Mouse (Mus musculus) heart, postnatal 4 days (tissue): ENCODE measurements at regions not wholly inside any gene's neighbourhood (a gene's known extent, or its start where the extent isn't known, plus 50 kb on each side); places are given as distances from the start of the nearest gene placed in this dataset.

ENCODE experiments used
- DNase-seq: peaks from one replicate; pipeline ENCODE4 v3.0.0; 2021

DNA sequence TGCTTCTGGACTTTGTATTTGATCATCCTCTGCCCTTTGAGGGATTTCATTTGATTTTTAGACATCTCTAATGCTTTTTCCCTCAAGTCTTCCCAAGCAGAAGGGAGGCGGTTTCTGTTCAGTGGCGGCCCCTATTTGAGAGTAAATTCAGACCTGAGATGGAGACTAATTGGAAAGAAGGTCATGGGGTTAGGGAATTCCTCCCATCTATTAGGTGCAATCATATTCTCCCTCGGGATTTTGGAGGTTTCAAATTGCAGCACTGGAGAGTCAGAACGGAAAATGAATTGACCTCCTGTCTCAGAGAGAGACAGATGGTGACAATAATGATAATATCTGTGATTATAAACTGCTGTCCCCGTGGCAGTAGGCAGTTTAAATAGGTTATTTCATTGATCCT lies 285.6 kb downstream of the 1810013L24Rik start:
- no peak for DNase-seq

DNA sequence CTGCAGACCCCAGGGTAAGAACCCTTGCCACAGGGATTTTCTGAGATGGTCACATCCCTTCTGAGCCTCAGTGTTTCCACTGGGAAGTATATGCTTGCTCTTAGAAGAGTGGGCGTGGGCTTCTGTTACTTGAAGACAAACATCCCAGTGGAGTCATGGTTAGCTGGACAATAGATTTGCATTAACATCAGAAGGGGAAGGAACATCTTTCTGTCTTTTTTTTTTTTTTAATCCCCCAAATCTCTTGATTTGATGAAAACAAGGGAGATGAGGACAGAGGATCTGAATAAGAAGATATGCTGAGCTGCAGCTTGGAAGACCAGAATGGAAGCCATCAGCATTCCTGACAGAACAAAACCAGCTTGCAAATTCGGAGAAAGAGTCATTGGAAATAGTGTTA lies 291.7 kb downstream of the 1810013L24Rik start:
- no peak for DNase-seq

DNA sequence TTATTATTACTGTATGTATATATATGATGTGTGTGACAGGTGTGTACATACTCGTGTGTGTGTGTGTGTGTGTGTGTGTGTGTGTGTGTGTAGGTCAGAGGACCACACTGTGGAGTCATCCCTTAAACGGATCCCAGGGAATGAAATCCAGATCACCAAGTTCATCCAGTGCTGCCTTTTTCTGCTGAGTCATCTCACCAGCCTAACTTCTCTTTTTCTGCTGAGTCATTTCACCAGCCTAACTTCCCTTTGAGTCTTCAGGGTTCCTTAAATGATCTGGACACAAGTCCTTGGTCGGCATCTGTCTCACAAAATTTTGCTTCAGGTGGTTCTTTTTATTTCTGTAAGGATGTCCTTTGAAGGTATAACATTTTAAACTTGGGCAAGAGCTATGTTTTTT lies 302.2 kb downstream of the 1810013L24Rik start:
- DNase-seq = no peak

DNA sequence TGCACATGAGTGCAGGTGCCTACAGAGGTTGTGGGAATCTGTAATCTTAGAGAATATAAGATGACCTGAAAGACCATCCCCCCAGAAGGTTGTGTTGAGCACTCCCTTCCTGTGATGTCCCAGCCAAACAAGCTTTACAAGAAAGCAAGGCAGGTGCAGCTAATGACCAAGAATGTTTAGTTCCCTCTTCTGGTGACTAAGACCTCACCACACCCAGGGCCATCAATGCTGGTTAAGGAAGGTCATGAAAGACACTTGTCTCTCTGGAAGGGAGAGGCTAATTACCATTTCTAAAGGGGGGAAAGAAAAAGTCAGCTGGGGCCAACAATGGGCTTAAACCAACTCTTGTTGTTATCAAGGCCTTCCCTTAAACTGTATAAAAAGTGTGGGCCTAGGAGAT lies 302.9 kb downstream of the 1810013L24Rik start:
- DNase-seq = no peak

DNA sequence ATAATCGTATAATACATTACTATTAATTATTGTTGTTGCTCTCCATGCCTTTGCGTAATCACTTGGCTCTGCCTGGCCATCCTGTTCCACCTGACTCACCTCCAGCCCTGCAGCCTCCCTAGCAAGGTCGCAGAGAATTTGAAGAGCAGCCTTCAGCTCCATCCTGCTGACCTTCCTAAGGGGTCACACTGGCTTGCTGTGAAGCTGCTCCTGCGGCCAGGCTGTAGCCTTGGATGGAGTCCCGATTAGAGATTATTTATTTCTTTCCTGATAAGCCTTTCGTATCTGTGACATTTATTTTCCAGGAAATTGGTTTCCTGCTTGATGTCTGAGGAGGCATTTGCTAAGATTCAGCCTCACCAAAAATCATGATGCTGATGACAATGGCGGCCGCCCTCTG lies 305.5 kb downstream of the 1810013L24Rik start:
- DNase-seq = no peak

DNA sequence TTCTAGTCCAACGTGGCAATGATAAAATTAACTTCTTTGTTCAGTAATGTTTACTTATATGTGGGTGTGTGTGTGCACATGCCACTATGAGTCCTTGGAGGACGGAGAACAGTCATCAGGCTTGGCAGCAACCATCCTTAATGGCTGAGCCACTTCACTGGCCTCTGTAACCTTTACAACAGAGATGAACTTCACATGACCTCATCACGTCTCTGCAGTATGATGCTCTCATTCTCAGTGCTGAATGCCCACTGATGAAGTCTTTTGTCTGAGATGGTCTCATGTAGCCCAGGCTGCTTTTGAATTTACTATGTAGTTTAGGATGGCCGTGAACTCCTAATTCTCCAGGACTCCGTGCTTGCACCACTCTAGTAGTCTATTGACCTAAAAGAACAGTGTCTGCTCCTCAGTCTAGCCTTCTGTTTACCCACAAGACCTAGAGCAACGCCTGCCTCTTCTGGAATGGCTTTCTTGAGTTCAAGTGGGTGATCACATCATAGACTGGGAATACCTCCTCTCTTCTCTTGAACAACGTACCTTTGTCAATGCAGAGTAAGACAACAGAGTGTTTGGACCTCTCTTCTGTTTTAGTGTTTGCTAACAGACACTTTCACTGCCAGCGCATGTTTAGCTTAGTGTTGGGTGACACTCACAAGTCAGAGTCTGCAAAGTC lies 308.8 kb downstream of the 1810013L24Rik start:
- DNase-seq = no peak

DNA sequence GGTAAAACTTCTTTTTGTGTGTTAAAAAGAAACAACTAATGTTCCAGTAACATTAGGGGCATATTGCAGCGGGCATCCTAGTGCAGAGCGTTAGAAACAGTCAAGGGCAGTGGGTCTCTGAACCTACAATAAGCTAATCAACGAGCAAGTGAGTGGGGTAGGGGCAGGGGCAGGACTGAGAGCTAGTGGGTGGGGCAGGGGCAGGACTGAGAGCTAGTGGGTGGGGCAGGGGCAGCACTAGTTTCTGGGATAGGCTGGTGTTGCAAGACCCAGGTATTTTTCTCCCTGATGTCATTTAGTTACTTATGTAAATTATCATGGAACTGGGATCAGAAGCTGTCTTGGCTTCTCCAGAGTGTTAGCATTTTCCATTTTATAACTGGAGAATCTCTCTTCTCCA lies 309.5 kb downstream of the 1810013L24Rik start:
- no peak for DNase-seq

DNA sequence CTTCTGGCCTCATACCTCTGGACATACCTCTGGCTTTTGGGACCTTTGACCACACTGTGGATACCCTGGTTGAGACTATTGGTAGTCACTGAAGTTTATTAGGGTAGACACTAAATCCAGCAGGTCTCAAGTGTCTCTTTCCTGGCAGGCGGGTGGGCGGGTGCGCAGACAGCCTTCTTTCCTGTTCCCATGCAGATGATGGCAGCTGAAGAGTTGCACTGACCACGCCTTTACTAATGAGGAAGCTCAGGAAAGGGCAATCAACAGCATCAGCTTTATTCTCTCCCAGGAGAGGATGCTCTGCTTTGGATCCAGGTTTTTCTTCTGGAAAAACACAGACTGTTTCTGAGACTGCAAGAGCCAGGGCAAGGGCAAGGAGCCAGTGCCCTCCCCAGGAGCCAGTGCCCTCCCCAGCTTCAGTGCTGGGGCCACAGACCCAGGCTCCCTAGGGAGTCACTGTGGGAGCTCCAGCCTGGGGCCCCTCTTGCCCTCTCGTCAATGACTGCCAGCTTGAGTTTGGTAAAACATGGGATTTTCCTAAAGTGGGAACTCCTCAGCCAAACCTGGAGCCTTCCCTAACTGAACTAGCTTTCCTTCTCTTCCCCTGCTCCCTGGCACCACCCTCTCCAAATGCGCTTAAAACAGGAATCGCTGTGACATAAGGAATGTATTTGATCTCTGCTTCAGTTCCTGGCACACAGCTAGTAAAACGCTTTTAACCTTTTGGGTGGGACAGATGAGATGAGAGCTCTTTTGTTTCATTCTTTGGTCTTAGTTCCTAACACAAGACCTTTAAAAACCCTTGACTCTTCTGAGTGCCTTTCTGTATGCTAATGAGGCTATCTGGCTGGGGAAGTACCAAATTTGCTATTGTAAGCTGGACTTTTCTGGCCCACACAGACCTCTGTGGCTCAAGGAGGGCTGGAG lies 319.6 kb downstream of the 1810013L24Rik start:
- no peak for DNase-seq

DNA sequence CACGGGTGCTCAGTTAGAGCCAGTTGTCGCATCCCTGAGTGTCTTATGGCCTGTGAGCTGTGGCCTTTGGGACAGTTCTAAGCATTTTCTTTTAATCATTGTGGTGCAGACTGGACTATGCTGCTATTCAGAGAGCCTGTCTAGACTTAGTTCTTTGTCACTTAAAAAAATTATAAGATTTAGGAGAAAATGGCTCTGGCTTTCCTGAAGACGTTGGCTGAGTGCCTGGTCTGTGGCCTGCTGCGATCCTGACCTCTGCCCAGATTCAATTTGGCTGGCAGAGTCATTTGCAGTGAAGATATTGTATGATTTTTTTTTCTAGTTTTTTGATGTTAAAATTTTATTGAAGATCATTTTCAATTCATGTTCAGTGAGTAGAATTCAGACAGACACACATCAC lies 322.0 kb downstream of the 1810013L24Rik start:
- DNase-seq = no peak

DNA sequence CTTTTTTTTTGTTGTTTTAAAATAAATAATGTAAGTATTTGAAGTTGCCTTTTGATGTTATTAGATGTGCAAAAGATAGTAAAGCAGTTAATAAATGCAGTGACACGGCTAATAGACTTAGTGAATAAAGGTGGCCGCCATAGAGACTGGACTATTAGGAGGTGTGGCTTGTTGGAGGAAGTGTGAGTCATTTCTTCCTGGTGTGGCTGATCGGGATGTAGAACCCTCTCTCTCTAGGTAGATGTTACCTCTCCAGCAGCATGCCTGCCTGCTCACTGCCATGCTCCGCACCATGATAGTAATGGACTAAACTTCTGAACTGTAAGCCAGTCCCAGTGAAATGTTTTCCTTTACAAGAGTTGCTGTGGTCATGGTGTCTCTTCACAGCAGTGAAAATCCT lies 323.6 kb downstream of the 1810013L24Rik start:
- DNase-seq = no peak

DNA sequence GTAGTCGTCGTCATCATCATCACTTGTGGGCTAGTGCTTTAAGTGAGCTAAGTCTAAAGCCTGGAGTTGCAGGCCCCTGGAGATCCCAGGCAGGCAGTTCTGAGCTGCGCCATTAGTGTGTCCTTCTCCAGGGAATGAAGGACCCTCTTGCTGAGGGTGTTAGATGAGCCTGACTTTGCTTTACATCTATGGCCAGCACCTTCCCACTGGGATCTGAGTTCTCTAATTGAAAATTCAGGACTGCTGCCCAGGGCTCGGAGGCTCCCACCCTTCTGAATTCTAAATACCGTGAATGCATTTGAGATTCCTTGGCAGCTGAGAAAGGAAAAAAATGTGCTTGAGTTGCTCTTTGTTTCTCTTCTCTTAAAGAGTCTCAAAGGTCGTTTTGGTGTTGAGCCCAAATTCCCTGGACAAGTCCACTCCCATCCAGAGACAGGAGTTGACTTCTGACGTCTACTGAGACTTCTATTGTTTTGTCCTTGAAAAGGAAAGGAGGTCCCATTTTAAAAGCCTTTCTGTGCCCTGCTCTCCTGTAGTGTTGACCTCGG lies 335.9 kb downstream of the 1810013L24Rik start:
- DNase-seq = no peak

DNA sequence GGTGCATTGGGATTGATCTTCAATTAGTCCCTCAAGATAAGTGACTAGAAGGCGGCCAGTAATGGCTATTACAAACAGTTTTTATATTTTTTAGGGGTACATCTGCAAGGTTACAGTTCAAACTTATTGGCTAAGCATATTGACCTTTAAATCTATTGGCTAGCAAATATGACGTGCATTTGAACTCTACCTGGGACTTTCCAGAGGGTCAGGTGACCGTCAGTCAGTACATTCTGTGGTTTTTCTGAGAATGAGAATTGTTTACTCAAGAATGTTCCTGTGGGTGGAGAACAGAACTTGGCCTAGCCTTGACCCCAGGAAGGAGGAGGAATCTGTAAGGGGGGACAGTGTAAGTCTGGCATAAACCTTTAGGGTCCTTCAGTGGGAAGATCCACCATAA lies 346.5 kb downstream of the 1810013L24Rik start:
- no peak for DNase-seq

DNA sequence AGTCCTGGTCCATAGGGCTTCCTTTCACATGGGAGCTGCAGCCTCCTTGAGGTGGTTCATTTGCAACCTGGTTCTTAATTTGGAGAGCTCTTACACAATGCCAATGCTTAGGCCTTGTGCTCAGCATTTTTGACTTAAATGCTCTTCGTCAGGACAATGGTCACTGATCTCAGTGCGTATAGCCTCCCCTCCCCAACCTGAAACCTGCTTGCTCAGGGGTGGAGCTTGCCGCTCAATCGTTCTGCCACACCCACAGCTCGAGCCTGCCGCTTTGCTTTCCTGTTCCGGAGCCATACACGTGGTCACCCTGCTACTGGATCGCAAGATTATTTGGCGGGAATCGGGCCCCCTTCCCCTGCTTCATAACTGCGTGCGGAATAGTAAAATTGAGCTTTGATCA lies 365.9 kb downstream of the 1810013L24Rik start:
- no peak for DNase-seq

DNA sequence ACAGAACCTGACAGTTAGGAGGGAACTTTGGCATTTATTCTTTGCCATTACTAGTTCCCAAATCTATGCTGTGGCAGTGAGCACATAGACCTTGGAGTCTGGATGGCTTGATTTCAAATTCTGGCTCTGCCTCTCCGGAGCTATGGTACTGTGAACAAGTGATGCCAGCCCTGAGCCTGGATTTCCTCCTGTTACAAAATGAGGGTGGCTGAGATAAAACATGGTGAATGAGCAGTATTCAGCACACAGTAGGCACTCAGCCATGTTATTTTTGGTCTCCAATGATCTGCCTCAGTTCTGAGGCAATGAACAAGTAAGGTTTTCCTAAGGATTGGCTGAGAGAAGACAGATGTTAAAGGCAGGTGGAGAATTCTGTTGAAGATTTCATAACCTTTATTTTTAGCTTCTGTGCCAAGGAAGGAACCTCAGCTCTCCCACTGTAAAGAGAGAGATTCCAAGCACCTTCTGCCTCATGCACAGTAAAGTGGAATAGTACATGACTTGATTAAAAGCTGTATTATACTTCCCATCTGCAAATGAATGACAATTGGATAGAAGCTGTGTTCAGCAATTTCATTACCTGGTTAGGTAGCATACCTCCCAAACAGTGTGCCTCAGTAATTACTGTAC lies 369.1 kb downstream of the 1810013L24Rik start:
- no peak for DNase-seq

DNA sequence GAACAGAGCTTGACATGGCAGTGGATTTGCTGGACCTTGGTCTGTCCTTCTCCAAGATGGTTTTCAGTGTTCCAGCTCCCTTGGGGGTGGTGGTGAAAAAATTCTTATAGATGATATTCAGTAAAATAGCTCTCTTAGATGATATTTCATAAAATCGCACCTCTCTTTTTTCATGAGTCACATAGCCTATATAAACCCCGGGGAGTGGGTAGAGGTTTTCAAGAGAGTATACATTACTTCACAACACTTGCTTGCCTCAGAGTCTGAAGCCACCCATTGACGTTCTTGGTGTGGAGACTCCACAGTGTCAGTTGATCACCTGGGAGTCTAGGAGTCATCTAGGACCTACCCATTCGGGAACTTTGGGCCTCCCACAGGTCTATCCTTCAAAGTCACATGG lies 378.7 kb downstream of the 1810013L24Rik start:
- DNase-seq = no peak

DNA sequence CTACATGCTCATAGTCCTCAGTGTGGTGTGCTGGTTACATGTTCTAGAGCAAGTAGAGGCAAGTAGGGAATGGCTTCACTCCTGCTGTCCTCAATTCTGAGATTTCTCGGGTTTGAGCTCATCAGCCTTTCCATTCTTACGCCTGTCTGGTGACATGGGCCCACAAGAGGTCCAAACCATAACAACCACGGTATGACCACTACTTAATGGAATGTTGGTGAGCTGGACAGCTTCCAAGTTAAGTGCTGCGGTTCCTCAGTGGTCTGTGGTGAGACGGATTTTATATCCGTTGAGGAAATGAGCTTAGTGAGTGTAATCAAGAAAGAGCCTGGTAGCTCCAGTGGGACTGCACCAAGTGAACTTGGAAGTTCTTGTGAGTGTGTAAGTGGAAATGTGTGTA lies 381.6 kb downstream of the 1810013L24Rik start:
- DNase-seq = no peak

DNA sequence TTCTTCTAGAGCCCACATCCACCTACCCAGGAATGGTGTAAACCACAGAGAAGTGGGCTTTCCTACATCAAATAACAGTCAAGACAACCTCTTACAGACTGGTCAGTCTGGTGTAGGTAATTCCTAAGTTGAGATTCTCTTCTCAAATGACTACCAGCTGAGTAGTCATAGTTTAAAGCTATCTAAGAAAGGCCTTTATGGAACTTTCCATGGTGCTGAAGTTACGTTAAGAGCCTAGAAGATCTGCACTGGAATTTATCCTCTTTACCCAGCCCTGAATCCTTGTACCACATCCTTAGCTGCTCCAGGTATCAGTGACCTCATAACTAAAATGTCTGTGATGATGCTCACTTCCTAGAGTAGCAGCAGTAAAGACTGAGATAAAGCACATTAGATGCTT lies 385.2 kb downstream of the 1810013L24Rik start:
- no peak for DNase-seq

DNA sequence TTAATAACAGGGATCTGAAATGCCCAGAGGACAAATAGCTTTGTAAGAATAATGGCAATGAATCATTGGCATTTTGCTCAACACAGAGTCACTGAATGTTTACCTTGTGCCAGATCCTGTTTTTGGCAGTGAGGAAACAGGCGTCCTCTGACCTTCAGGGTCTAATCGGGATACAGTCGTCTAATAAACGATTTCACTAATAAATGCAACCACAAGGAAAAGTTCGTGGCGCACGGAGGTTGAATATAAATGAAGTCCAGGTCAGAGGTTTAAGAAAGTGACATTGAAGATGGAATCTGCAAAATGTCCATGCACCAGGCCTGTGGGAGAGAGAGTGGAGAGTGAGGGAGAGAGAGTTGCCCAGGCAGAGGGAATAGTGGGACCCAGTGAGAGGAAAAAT lies 387.5 kb downstream of the 1810013L24Rik start:
- no peak for DNase-seq

DNA sequence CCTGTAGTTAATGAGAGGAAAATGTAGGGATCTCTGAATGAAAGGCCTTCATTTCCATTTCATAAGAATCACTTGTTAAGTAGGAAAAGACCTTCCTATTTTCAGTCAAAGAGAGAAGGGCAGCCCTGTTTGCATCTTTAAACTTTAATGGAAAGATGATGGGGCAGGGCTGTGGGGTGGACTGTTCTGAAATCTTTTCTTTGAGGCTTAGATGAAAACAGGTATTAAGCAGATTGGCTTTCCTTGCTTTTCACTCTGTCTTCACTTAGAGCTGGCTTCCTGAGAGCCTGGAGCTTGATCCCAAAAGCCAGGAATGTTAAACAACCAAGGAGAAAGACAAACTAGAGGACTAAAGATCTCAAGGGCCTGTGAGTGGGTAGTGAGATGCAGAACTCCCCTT lies 400.3 kb downstream of the 1810013L24Rik start:
- DNase-seq = no peak

DNA sequence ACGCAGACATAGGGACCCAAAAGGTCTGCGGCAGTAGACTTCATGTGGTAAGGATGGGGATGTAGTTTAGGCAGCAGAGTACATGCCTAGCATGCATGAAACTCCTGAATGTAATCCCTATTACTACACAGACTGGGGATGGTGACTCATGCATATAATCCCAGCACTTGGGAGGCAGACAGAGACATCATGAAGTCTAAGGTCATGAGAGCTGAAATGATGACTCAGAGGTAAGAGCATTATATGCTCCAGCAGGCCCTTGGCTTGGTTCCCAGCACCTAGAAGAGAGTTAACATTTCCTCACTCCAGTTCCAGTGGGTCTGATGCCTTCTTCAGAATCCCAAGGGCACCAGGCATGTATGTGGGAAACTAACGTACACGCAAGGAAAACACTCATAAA lies 412.2 kb downstream of the 1810013L24Rik start:
- no peak for DNase-seq

DNA sequence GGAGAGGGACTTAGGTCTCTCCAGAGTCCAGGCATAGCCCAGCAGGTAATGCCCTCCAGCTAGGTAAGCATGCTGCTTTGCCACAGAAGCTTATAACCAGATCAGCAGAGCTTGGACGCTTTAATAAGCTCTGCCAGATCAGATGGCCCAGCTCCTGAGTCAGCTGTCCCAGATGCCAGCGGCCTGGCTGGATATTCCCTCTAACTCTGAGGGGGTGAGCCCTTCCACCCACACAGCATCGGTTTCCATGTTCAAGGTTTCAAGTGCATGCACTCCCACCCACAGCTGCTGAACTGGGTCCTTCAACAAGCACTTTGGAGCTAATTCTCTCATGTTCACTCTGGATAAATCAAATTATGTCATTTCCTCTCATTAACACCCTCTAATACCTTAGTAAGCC lies 417.3 kb downstream of the 1810013L24Rik start:
- DNase-seq = no peak

DNA sequence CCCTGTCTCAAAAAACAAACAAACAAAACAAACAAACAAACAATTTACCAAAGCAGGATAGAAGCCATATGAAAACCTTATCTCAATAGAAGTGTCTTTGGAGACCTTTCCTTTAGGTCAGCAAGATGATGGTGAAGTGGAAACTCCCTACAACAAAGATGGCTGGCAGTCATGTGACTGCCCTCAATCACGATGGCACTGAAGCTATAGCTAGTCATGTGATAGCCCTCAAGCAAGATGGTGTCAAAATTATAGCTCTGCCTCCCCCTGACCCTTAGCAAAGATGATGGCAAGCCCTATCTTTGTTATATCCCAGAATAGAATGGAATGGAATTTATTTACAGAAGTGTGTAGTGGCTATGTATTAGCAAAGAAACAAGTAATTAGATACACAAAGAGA lies 423.2 kb downstream of the 1810013L24Rik start:
- DNase-seq = no peak

DNA sequence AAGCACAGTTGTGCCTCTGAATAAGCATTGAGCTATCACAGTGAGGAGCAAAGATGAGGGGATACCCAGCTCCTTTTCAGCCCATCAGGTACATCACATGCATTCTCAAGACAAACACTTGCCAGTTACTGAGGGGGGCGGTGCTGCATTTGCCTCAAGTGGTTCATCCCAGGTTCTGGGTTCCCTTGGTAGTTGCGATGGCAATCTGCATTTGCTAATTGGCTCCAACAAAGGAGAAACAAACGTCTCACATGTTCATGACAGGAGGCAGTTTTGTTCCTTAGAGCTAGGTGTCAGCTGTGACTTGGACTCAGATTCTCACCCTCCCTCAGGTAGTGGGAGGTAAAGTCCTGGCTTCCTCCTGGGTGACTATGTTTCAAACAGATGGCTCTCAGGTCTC lies 425.5 kb downstream of the 1810013L24Rik start:
- DNase-seq = no peak
